Mouse (Mus musculus) liver, embryonic 14.5 days (tissue): ENCODE measurements around the gene Tcl1b1.

Experiments used
- CTCF ChIP-seq: IDR thresholded peaks from 2 replicates; pipeline ENCODE4 v1.5.1; 2016; ENCODE audit warnings: antibody characterized with exemption, low read depth, control low read depth
- EP300 ChIP-seq: IDR thresholded peaks from 2 replicates; pipeline ENCODE4 v1.6.1; 2016; ENCODE audit warnings: antibody characterized with exemption, low read depth

DNA sequence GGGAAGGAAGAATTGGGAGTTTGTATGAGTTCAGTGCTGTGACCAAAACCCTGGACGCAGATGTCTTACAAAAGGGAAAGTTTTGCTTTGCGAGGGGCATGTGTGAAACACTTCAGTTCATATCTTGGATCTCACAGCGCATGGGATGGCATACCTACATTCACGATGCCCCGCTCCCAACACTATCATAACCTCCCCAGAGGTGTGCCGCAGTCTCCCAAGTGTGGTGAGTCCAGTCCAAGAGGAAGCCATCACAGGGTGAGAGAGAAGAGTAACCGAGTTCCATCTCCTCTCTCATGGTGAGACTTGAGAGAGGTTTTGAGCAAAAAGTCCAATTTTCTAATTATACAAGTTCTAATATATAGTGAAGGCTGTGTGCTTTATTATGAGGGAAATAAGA, 49.7 kb downstream of the Tcl1b1 start:
- TF ChIP-seq CTCF (no peak), EP300 (no peak)
